Mouse (Mus musculus) lung, adult 2 months (tissue): ENCODE measurements around the gene Bend7.

ENCODE experiments used
- CTCF ChIP-seq: fragments of 200-500 bp; IDR thresholded peaks from 2 replicates; pipeline ENCODE4 v1.5.1; 2011; ENCODE audit warnings: mild to moderate bottlenecking, low read length, control low read depth; ENCODE audit not compliant: insufficient read depth
- POLR2A ChIP-seq: fragments of 200-500 bp; IDR thresholded peaks from 2 replicates; pipeline ENCODE4 v1.6.1; 2011; ENCODE audit warnings: low read depth, mild to moderate bottlenecking, control low read depth, low read length, borderline replicate concordance; ENCODE audit errors: extremely low read depth

DNA sequence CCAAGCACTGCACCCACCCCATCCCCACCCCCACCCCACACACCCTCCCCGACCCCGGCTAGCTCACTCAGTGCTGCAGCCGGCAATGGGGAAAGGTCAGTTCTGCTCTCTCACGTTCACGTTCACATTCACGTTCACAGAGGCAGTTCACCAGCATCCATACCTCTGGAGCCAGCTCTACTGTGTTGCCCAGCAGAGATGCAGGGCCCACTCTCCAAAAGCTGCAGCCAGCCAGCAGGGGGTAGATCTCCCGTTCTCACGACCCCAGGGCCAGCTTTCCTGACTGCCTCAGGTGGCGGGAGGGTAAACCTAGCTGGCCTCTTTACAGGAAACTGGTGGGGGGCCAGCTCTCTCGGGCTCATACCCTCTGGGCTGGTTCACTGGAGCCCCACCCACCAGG is 100.0 kb downstream of the Bend7 start:
- no peak for TF ChIP-seq CTCF
- TF ChIP-seq POLR2A, result no peak
